Mouse (Mus musculus) hindbrain, embryonic 16.5 days (tissue): ENCODE results near the gene Zfp398. TPM values are rescaled to one million over a fixed set of nuclear protein-coding genes. Genes with fewer than 3 reads are reported as not detected.

Source experiments
- ATAC-seq: fragments of 200-750 bp; cut with Nextera tagmentation; 2 replicates; pipeline ENCODE4 v1.8.0; 2017; ENCODE audit warnings: moderate TSS enrichment, moderate library complexity
- H3K27ac ChIP-seq: fragments of 300-500 bp; sonication (generic); 2 replicates; pipeline ENCODE4 v1.5.1; 2014; ENCODE audit warnings: low read depth, mild to moderate bottlenecking, control low read depth, low read length, moderate library complexity
- H3K27me3 ChIP-seq: fragments of 300-500 bp; sonication (generic); replicated peaks from 2 replicates; pipeline ENCODE4 v1.6.1; 2014; ENCODE audit warnings: low read length; ENCODE audit not compliant: control insufficient read depth, insufficient read depth
- H3K36me3 ChIP-seq: fragments of 300-500 bp; sonication (generic); 2 replicates; pipeline ENCODE4 v1.6.1; 2014; ENCODE audit warnings: mild to moderate bottlenecking, low read length, moderate library complexity, mixed read lengths; ENCODE audit not compliant: control insufficient read depth, insufficient read depth
- H3K4me1 ChIP-seq: fragments of 300-500 bp; sonication (generic); 2 replicates; pipeline ENCODE4 v1.6.1; 2014; ENCODE audit warnings: low read depth, low read length; ENCODE audit not compliant: control insufficient read depth, insufficient read depth
- H3K4me2 ChIP-seq: fragments of 300-500 bp; sonication (generic); 2 replicates; pipeline ENCODE4 v1.6.1; 2014; ENCODE audit warnings: mild to moderate bottlenecking, low read length, control low read depth, moderate library complexity
- H3K4me3 ChIP-seq: fragments of 300-500 bp; sonication (generic); 2 replicates; pipeline ENCODE4 v1.5.1; 2014; ENCODE audit warnings: mild to moderate bottlenecking, low read length, control low read depth, moderate library complexity
- H3K9ac ChIP-seq: fragments of 300-500 bp; sonication (generic); 2 replicates; pipeline ENCODE4 v1.6.1; 2014; ENCODE audit warnings: low read depth, mild to moderate bottlenecking, control low read depth, low read length, moderate library complexity
- H3K9me3 ChIP-seq: fragments of 300-500 bp; sonication (generic); 2 replicates; pipeline ENCODE4 v1.6.1; 2014; ENCODE audit warnings: mild to moderate bottlenecking, low read length, moderate library complexity; ENCODE audit not compliant: control insufficient read depth
- WGBS: fragments of 180-500 bp; shearing (Covaris S2); extraction: QIAGEN DNeasy Blood & Tissue Kit; methylation state at CpG from one replicate; pipeline ENCODE4 v1.1.7; 2014; 5-methylcytosine and 5-hydroxymethylcytosine counted together
- polyA plus RNA-seq: library from polyadenylated mRNA; unstranded; fragments of >200 nt; fragmentation: Nextera tagmentation; extraction: Ambion mirVana; gene quantifications from 2 replicates; pipeline ENCODE4 v1.2.1, GENCODE M21; 2015

Zfp398 gene
- polyA plus RNA-seq, 1 experiment from 2014 or later, result 16.5 TPM

DNA sequence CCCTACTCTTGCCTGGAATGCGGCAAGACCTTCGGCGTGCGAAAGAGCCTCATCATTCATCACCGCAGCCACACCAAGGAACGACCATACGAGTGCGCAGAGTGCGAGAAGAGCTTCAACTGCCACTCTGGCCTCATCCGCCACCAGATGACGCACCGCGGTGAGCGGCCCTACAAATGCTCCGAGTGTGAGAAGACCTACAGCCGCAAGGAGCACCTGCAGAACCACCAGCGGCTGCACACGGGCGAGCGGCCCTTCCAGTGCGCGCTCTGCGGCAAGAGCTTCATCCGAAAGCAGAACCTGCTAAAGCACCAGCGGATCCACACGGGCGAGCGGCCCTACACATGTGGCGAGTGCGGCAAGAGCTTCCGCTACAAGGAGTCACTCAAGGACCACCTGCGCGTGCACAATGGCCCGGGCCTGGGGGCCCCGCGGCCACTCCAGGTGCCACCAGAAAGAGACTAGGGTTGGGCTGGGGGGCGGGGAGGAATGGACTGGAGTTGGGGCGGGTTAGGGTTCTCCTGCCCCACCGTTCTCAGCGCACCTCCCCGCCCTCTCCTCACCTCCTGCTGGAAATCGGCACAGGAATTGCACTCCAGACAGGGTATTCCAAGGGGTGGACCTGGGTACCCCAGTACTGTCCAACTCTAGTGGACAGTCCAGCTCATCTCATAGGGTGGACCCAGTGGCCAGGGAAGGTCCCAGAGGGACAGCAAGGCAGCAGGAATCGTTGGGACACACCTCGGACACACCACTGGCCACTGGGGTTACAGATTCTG, 69.6 kb downstream of the Zfp398 start:
- no peak overlapping the region for H3K27ac ChIP-seq
- no peaks in the 10 kb centered on the region for H3K4me1 ChIP-seq
- H3K36me3 ChIP-seq, result peaks cover 46% of the 10 kb centered on the region
- no peaks in the 10 kb centered on the region for H3K27me3 ChIP-seq
- no peak overlapping the region for H3K9ac ChIP-seq
- H3K4me3 ChIP-seq, result no peak overlapping the region
- H3K4me2 ChIP-seq, result no peak overlapping the region
- ATAC-seq, result peak; percentile 29; the same call in 1 of the 2 replicates
- 57% methylated on average over 44 of the region's 44 CpGs for WGBS
- no peaks in the 10 kb centered on the region for H3K9me3 ChIP-seq

DNA sequence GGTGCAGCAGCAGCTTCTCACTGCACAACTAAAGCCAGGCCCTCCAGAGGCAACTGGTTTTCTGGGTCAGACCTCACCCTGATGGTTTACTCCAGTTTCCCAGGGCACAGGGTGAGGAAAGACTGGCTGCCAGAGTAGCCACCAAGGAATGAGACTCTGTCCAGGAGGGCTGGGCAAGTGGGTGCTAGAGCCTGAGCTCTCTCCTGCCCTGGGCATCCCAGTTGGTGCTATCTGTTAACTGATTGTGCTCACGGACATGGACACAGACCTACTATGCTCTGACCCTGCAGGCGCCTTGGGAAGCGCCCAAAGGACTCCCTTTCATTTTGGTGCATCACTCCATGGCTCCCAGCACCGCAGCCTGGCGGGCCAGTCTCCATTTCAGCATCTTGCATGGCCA, 70.9 kb downstream of the Zfp398 start:
- Histone ChIP-seq H3K4me2 (no peak overlapping the region), H3K4me1 (no peaks in the 10 kb centered on the region), H3K9ac (no peak overlapping the region), H3K27ac (no peak overlapping the region), H3K9me3 (no peaks in the 10 kb centered on the region), H3K27me3 (no peaks in the 10 kb centered on the region), H3K4me3 (no peak overlapping the region), H3K36me3 (peaks cover 36% of the 10 kb centered on the region)
- WGBS, result 96% methylated on average over 5 of the region's 5 CpGs
- no peak for ATAC-seq

DNA sequence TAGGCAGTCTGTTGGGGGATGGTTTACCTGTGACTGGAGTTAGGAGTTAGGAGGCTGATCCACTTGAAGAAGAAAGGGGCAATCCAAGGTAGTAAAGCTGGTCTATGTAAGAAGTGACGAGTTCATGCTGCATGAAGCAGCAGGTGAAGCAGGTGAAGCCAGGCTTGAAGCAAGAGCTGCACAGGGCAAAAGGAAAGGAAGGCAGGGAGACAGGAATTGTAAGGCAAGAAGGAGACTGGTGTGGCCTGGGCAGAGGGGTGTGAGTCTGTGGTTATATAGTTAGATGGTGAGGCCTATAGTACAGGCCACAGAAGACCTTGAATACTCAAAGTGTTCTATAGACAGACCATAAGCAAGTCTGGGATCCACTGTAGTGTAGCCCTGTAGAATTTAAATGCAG, 73.5 kb downstream of the Zfp398 start:
- Histone ChIP-seq H3K27me3 (no peaks in the 10 kb centered on the region), H3K4me2 (no peak overlapping the region), H3K4me3 (no peak overlapping the region), H3K36me3 (peaks cover 24% of the 10 kb centered on the region), H3K9ac (no peak overlapping the region), H3K9me3 (no peaks in the 10 kb centered on the region), H3K27ac (no peak overlapping the region), H3K4me1 (no peaks in the 10 kb centered on the region)
- WGBS, result 89% methylated on average over 1 of the region's 1 CpGs
- ATAC-seq, result no peak

DNA sequence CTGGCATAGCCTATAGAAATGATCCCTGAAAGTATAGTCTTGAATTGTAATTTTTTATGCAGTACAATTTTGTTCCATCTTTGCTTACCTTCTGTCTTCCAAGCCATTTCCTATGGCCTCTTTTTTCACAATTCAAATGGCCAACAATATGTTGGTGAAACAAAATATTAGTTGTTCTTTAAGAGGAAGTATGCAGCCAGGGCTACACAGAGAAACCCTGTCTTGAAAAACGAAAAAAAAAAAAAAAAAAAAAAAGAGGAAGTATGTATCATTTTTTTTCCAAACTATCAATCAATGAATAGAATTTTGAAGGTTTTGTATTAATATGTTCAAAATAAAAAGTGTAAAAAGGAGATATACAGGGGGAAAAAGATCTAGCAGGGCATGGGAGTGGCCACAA, 76.2 kb downstream of the Zfp398 start:
- Histone ChIP-seq H3K36me3 (peaks cover 5% of the 10 kb centered on the region; the same call in 1 of the 2 replicates), H3K4me2 (no peak overlapping the region), H3K9me3 (no peaks in the 10 kb centered on the region), H3K27ac (no peak overlapping the region), H3K9ac (no peak overlapping the region), H3K4me1 (no peaks in the 10 kb centered on the region), H3K27me3 (no peaks in the 10 kb centered on the region), H3K4me3 (no peak overlapping the region)
- no peak for ATAC-seq
- 71% methylated on average over 1 of the region's 1 CpGs for WGBS

DNA sequence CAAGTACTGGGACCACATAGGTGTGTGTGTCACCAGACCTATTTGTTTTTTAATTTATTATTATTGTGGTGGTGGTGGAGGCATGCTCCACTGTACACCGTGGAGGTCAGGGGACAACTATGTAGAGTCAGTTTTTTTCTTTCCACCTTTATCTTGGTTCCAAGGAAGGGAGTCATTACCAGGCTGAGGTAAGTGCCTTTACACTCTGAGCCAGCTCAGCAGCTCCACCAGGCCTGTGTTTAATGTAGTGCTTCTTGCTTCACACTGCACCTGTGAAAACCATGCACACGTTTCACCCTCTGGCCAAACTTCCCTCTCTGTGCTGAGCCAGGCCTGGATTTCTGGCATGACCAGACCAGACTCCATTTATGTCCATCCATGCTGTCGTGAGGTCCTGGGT, 77.5 kb downstream of the Zfp398 start:
- H3K27me3 ChIP-seq, result no peaks in the 10 kb centered on the region
- H3K4me2 ChIP-seq, result no peak overlapping the region
- no peaks in the 10 kb centered on the region for H3K4me1 ChIP-seq
- peak; percentile 28; the same call in 1 of the 2 replicates for ATAC-seq
- H3K27ac ChIP-seq, result no peak overlapping the region
- 64% methylated on average over 3 of the region's 3 CpGs for WGBS
- H3K36me3 ChIP-seq, result no peaks in the 10 kb centered on the region
- H3K4me3 ChIP-seq, result no peak overlapping the region
- no peak overlapping the region for H3K9ac ChIP-seq
- no peaks in the 10 kb centered on the region for H3K9me3 ChIP-seq

DNA sequence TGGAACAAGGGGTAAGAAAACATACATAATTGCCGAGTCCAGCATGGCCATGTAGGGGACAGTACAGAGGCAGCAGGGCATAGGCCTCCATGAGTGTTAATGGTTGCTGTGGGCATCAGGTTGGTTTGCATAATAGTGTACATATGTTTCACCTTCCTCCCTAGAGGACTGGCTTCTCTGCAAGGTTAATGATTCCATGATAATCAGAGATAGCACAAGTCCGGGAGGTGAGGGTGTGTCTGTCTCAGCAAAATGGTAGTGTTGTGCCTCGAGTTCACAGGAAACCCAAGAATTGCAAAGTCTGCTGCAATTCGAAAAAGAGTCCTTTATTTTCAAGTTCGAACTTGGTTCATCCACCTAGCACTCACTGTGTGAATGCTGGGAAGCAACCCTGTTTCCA, 81.6 kb downstream of the Zfp398 start:
- no peaks in the 10 kb centered on the region for H3K9me3 ChIP-seq
- no peak overlapping the region for H3K4me2 ChIP-seq
- H3K27me3 ChIP-seq, result no peaks in the 10 kb centered on the region
- no peaks in the 10 kb centered on the region for H3K36me3 ChIP-seq
- WGBS, result 87% methylated on average over 5 of the region's 5 CpGs
- no peak overlapping the region for H3K9ac ChIP-seq
- H3K4me1 ChIP-seq, result peaks cover 10% of the 10 kb centered on the region
- H3K4me3 ChIP-seq, result no peak overlapping the region
- no peak overlapping the region for H3K27ac ChIP-seq
- no peak for ATAC-seq

DNA sequence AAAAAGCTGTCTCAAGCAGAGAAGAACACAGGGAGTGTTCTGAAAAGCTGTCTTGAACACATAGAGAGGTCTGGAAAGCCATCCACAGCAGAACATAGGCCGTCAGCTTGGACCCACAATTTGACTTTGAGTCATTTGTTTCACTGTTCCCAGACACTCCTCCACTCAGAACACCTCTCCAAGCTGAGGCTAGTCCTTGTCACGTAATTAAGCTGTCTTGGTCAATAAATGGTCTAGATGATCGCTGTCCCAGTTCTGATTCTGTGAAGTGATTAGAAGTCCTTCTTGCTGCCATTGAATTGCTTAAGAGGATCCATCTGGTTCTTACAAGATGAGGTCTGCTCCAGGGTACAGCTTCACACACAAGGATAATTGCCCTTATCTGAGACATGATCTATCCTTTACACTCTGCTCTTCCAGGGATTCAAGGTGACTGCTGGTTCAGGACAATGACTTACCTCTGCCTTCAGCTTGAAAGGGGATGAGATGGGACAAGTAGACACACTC, 83.4 kb downstream of the Zfp398 start:
- Histone ChIP-seq H3K27ac (no peak overlapping the region), H3K4me3 (no peak overlapping the region), H3K4me2 (no peak overlapping the region), H3K9me3 (no peaks in the 10 kb centered on the region), H3K36me3 (no peaks in the 10 kb centered on the region), H3K27me3 (no peaks in the 10 kb centered on the region), H3K4me1 (peaks cover 13% of the 10 kb centered on the region), H3K9ac (no peak overlapping the region)
- ATAC-seq, result no peak
- 83% methylated on average over 3 of the region's 3 CpGs for WGBS

DNA sequence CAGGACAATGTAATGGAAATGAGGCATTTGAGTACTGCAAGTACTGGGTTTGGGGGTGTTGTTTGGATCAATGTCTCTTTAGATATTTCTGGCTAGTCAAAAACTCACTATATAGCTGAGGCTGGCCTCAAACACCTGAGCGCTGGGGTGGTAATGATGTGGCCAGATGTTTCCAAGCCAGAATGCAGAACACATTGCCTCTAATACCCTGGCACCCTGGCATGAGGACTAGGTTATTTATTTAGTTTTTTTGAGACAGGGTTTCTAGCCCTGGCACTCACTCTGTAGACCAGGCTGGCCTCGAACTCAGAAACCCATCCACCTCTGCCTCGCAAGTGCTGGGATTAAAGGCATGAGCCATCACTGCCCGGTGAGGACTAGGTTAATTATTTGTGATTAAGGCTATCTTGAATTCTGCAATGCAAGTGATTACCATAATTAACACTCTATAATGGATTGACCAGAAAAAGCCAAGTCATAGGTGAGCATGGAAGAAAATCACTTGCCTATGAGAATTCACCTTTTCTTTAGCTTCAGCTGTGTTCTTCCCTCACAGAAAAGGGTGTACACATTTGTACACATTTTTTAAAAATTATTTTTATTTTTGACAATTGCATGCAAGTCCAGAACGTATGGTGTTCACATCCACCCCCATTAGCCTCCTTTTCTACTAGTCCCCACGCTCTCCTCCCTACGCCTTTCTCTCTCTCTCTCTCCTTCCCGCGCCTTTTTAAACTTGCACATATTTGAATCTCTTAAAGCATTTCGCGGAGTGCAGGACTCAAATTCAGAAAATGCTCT, 84.4 kb downstream of the Zfp398 start:
- Histone ChIP-seq H3K4me2 (peak overlapping the region; percentile 58), H3K36me3 (no peaks in the 10 kb centered on the region), H3K4me1 (peaks cover 13% of the 10 kb centered on the region), H3K27ac (peak overlapping the region; percentile 93), H3K4me3 (peak overlapping the region; percentile 82), H3K27me3 (no peaks in the 10 kb centered on the region), H3K9ac (peak overlapping the region; percentile 87), H3K9me3 (no peaks in the 10 kb centered on the region)
- peak; percentile 56; the same call in 1 of the 2 replicates for ATAC-seq
- WGBS, result 28% methylated on average over 11 of the region's 11 CpGs
